Mouse (Mus musculus) megakaryocyte, embryonic 14.5 days (primary cell): ENCODE data around the gene B4galnt4. TPM values are rescaled to one million over a fixed set of nuclear protein-coding genes. Genes with fewer than 3 reads are reported as not detected.

Experiments
- H3K27me3 ChIP-seq: replicated peaks from 2 replicates; pipeline ENCODE3; 2012; ENCODE audit warnings: inconsistent platforms
- H3K36me3 ChIP-seq: replicated peaks from 2 replicates; pipeline ENCODE3; 2012; ENCODE audit warnings: low read length, inconsistent platforms, mixed read lengths
- H3K4me1 ChIP-seq: 2 replicates; pipeline ENCODE4 v1.6.1; 2012; ENCODE audit warnings: inconsistent platforms
- H3K4me3 ChIP-seq: replicated peaks from 2 replicates; pipeline ENCODE3; 2012; ENCODE audit warnings: moderate library complexity, mild to moderate bottlenecking, inconsistent platforms
- H3K9me3 ChIP-seq: 2 replicates; pipeline ENCODE4 v1.6.1; 2012; ENCODE audit warnings: inconsistent platforms
- FLI1 ChIP-seq: IDR thresholded peaks from 2 replicates; pipeline ENCODE4 v1.6.1; 2012; ENCODE audit warnings: low read length, inconsistent platforms, mixed read lengths
- GATA1 ChIP-seq: IDR thresholded peaks from 3 replicates; pipeline ENCODE4 v1.6.1; 2012; ENCODE audit warnings: mixed read lengths, low read length, inconsistent platforms, borderline replicate concordance
- polyA plus RNA-seq: library from polyadenylated mRNA; stranded (reverse); fragments of >175 nt; gene quantifications from 2 replicates; pipeline ENCODE4 v1.2.3, GENCODE M21; 2012; ENCODE audit warnings: low replicate concordance; ENCODE audit not compliant: insufficient read depth

The B4galnt4 gene
- polyA plus RNA-seq, 1 experiment: 17.3 TPM

DNA sequence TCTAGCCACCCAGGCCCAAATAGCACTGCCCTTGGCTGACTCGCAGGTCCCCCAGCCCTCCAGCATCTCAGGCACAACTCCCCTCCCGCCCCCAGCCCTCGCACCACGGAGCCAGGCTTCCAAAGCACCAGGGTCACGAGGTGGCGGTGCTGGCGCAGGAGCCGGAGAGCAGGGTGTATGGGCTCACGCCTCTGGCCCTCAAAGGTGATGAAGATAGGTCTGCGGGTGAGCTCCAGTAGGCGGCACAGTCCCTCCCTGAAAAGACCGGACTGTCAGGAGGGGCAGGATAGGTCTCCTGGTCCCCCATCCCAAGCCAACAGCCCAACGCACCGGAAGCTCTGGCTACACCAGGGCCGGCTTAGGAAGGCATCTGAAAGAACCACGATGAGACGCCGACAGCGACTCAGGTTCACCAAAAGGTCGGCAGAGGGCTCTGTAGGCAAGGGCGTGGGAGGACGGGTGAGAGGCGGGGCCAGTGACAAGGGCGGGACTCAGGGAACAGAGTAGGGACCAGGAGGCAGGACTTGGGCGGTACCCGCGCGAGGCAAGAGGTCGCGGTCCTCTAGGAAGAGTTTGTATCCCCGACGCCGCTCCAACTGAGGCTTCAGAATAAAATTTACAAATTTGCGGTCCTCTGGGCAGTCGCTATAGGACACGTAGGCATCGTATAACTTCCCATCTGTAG is 31.3 kb downstream of the B4galnt4 start:
- Histone ChIP-seq H3K4me1 (peaks cover 96% of the 10 kb centered on the region), H3K36me3 (peaks cover 74% of the 10 kb centered on the region), H3K4me3 (peak overlapping the region; percentile 84), H3K27me3 (no peaks in the 10 kb centered on the region), H3K9me3 (no peaks in the 10 kb centered on the region)
- TF ChIP-seq FLI1 (no peak), GATA1 (no peak)

DNA sequence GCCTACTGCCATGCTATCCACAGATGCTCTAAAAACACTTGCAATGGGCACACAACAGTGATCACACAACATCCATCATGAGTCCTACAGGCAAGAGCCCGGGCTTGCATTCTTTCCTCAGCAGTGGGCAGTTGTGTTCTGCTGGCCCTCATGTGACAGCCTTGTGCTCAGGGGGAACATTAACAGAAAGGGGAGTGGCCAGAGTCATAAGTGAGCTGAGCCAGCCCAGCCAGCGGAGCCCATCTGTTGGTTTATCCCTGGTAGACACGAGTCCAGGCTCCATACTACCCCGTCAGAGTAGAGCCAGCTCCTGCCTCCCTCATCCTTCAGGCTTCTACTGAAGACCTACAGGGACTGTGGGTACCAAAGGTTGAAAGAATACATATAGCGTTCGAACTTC is 33.0 kb downstream of the B4galnt4 start:
- no peak for TF ChIP-seq FLI1
- TF ChIP-seq GATA1: no peak
- no peaks in the 10 kb centered on the region for H3K27me3 ChIP-seq
- no peaks in the 10 kb centered on the region for H3K9me3 ChIP-seq
- peaks cover 86% of the 10 kb centered on the region for H3K4me1 ChIP-seq
- H3K36me3 ChIP-seq: peaks cover 65% of the 10 kb centered on the region
- no peak overlapping the region for H3K4me3 ChIP-seq

GRCm38 (mm10) chr7:141094487-141095205 is 33.7 kb downstream of the B4galnt4 start:
- Histone ChIP-seq H3K4me3 (peak overlapping the region; percentile 95), H3K4me1 (peaks cover 81% of the 10 kb centered on the region), H3K9me3 (no peaks in the 10 kb centered on the region), H3K27me3 (no peaks in the 10 kb centered on the region), H3K36me3 (peaks cover 58% of the 10 kb centered on the region)
- TF ChIP-seq FLI1: no peak

DNA sequence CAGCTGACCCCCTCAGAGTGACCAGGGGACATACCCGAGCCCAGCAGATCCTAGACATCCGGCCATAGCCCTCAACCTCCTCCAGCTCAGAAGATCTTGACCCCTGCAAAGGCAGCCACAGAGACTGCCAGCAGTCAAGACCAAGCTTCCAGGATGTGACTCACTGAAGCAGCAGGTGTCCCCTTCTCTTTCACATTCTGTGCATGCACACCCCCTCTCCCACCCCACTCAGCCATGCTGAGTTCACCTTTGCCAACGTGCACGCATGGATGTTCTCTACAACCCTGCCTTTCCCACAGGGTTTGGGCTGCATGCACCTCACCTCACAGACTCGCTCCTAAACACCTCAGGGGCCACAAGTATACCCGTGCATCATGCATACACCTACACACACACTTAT is 35.1 kb downstream of the B4galnt4 start:
- no peaks in the 10 kb centered on the region for H3K9me3 ChIP-seq

DNA sequence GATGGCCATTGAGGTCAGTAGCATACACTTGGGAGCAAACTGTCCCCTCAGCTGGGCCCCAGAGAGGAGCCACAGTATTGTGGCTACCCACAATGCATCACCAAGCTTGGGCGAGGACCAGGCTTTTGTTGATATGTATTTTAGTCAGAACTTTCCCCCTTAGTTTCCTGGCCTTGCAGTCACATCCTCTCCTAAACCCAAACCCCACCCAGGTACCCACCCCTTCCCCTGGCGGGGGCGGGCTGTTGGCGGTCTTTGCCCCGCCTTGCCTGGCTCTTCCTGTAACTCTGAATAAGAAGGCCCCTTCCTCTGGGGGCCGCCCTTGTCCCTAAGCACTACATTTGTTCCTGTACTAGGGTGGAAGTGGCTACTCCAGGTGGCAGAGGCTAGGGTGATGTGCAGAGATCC is 35.7 kb downstream of the B4galnt4 start:
- H3K4me1 ChIP-seq: peaks cover 63% of the 10 kb centered on the region
- TF ChIP-seq FLI1 (no peak), GATA1 (no peak)

More for the DNA sequence above, 35.1 kb downstream of the B4galnt4 start:
- H3K4me3 ChIP-seq: peak overlapping the region; percentile 95
- TF ChIP-seq GATA1: no peak
- TF ChIP-seq FLI1: no peak
- peaks cover 69% of the 10 kb centered on the region for H3K4me1 ChIP-seq
- H3K27me3 ChIP-seq: peaks cover 2% of the 10 kb centered on the region
- H3K36me3 ChIP-seq: peaks cover 45% of the 10 kb centered on the region

DNA sequence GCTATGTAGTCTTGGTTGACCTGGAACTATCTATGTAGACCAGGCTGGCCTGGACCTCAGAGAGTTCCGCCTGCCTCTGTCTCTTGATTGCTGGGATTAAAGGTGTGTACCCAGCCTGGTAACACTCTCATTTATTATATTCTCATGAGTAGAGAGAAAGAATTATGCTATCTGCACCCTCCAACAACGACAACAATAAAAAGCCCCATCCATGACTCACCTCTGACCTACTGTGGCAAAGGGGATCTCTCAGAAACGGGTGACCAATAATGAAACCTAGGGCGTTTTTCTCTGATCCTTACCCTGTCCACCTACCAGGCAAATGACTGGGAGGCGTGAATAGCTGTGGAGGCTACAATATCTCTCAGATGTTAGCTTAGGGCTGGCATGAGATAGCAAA is 36.3 kb downstream of the B4galnt4 start:
- Histone ChIP-seq H3K36me3 (peaks cover 33% of the 10 kb centered on the region), H3K4me3 (peak overlapping the region; percentile 95), H3K9me3 (no peaks in the 10 kb centered on the region), H3K4me1 (peaks cover 58% of the 10 kb centered on the region), H3K27me3 (peaks cover 5% of the 10 kb centered on the region)
- TF ChIP-seq GATA1: no peak
- TF ChIP-seq FLI1: no peak

More for the DNA sequence above, 35.7 kb downstream of the B4galnt4 start:
- no peaks in the 10 kb centered on the region for H3K9me3 ChIP-seq
- H3K4me3 ChIP-seq: peak overlapping the region; percentile 95
- H3K27me3 ChIP-seq: peaks cover 2% of the 10 kb centered on the region
- peaks cover 38% of the 10 kb centered on the region for H3K36me3 ChIP-seq

DNA sequence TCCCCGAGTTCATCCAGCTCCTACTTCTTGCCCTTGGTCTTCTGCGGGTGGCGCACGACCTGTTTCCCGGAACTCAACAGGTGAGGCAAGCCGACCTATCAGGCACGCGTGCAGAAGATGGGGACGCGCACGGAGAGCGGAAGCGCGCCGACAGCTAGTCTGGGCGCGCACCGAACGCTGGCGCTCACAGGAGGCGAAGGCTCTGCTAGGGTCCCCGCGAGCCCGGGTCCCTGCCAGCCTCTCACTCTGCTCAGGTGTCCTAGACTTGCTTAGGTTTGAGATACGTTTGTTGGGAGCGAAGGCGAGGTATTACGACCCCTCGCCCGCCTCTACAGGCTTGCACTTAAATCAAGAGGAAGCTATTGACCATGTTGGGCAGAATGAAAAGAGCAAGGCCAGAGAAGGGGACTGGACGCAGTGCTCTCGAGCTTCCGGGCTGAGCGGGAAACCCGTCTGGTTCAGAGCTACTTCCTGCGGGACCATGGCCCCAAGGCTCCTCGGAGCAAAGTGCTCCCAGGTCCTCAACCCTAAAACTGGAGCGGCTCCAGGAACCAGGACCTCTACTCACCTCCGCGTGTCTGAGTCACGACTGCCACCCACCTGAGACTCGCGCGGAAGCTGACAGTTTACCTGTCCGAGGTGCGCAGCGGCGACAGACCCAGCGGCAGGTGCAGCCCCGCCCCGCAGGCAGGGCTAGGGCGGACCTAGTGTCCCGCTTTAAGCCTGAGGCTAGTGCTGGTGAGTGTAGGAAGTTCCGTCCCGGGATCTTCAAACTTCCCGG is 39.2 kb downstream of the B4galnt4 start, which contains the start of gene Sigirr:
TSS of gene Sigirr (minus strand) at position 662 of the 781 bp plus-strand sequence.
- Histone ChIP-seq H3K27me3 (peaks cover 7% of the 10 kb centered on the region), H3K36me3 (peaks cover 4% of the 10 kb centered on the region), H3K4me3 (no peak within 1 kb of the TSS), H3K4me1 (peaks cover 40% of the 10 kb centered on the region), H3K9me3 (peaks cover 8% of the 10 kb centered on the region)
- TF ChIP-seq GATA1 (no peak), FLI1 (no peak)

- Histone ChIP-seq H3K27me3 (peaks cover 20% of the 10 kb centered on the region), H3K9me3 (peaks cover 15% of the 10 kb centered on the region), H3K36me3 (no peaks in the 10 kb centered on the region), H3K4me1 (peaks cover 12% of the 10 kb centered on the region), H3K4me3 (no peak overlapping the region)
- TF ChIP-seq FLI1 (no peak), GATA1 (no peak)
Observed at GRCm38 (mm10) chr7:141103161-141103560, 42.3 kb downstream of the B4galnt4 start.

DNA sequence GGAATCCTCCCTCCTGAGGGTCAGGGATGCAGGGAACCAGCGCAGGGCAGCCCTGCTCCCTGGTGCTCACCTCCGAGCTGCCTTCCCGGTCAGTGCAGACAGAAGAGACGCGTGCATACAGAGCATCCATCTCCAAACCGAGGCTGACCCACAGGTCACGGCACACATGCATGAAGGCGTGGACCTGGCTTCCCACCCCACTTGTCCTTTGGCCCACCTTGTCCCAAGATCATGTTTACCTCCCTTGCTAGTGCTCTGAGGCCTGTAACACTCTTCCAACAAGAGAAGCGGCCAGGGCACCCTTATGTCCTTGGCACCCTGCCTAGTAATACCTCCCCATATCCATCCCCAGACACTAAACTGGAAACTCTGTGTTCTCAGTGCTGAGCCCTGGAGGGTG is 55.0 kb downstream of the B4galnt4 start:
- Histone ChIP-seq H3K27me3 (peaks cover 19% of the 10 kb centered on the region), H3K36me3 (no peaks in the 10 kb centered on the region), H3K4me1 (peaks cover 39% of the 10 kb centered on the region), H3K4me3 (no peak overlapping the region), H3K9me3 (no peaks in the 10 kb centered on the region)
- TF ChIP-seq GATA1 (no peak), FLI1 (no peak)

GRCm38 (mm10) chr7:141117636-141118035 is 56.7 kb downstream of the B4galnt4 start, which contains the start of gene Ano9:
Gene Ano9, minus strand, starts transcription at chr7:141117806.
- Histone ChIP-seq H3K9me3 (no peaks in the 10 kb centered on the region), H3K4me1 (peaks cover 52% of the 10 kb centered on the region), H3K4me3 (no peak within 1 kb of the TSS), H3K36me3 (no peaks in the 10 kb centered on the region), H3K27me3 (peaks cover 18% of the 10 kb centered on the region)
- TF ChIP-seq GATA1 (no peak), FLI1 (no peak)
